Mouse (Mus musculus): ENCODE data around the gene Gemin8. TPM values are rescaled to one million over a fixed set of nuclear protein-coding genes. Genes with fewer than 3 reads are reported as not detected.

Gene Gemin8
- polyA plus RNA-seq, 1 experiment from 2014 or later, result 10.8 TPM

- no peaks in the 10 kb centered on the region for H3K9me3 ChIP-seq (replicated peaks)
Observed at GRCm38 (mm10) chrX:166183094-166183493, 12.8 kb downstream of the Gemin8 start.

DNA sequence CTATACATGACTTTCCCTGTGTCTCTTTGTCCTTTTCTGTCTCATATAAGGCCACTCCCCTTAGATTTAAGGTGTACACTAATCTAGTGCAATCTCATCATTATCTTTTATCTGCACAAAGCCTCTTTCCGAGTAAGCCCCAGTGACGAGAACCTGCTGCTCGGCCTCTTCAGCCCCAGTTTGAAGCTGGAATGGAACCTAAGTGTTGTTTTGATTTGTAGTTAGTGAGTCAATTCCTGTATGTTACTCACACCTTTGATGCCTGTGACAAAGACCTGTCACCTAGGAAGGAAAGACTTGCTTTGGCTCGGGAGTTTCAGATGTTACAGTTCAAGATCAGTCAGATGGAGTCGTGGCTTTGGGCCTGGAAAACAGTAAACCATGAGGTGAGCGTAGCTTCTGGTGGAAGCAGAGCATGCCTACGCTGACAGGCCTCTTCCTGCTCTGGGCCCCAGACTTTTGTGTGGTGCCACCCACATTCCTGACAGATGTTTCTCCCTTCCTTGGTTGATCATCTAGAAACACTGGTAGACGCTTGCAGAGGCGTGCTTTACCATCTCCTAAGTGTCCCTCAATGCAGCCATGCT, 15.2 kb downstream of the Gemin8 start:
- Histone ChIP-seq H3K9me3 (replicated peaks) (no peaks in the 10 kb centered on the region), H3K4me1 (no peaks in the 10 kb centered on the region), H3K9ac (no peak overlapping the region), H3K36me3 (no peaks in the 10 kb centered on the region), H3K4me3 (replicated peaks) (no peak overlapping the region), H3K4me2 (replicated peaks) (no peak overlapping the region), H3K27me3 (no peaks in the 10 kb centered on the region), H3K27ac (replicated peaks) (no peak overlapping the region)
- no peak for ATAC-seq (ENCODE audit: insufficient number of reproducible peaks, low FRiP score, low TSS enrichment, low read depth)
- 66% methylated on average over 9 of the region's 9 CpGs for WGBS

More at GRCm38 (mm10) chrX:166183094-166183493, 12.8 kb downstream of the Gemin8 start:
- Histone ChIP-seq H3K27me3 (no peaks in the 10 kb centered on the region), H3K4me2 (replicated peaks) (no peak overlapping the region), H3K4me3 (replicated peaks) (no peak overlapping the region), H3K27ac (replicated peaks) (no peak overlapping the region), H3K36me3 (no peaks in the 10 kb centered on the region), H3K9ac (no peak overlapping the region), H3K4me1 (no peaks in the 10 kb centered on the region)
- WGBS, result 78% methylated on average over 3 of the region's 3 CpGs
- ATAC-seq (ENCODE audit: insufficient number of reproducible peaks, low FRiP score, low TSS enrichment, low read depth), result no peak

- Histone ChIP-seq H3K27ac (replicated peaks) (no peak overlapping the region), H3K36me3 (no peaks in the 10 kb centered on the region), H3K4me2 (replicated peaks) (no peak overlapping the region), H3K4me1 (no peaks in the 10 kb centered on the region), H3K4me3 (replicated peaks) (no peak overlapping the region), H3K27me3 (no peaks in the 10 kb centered on the region), H3K9me3 (replicated peaks) (no peaks in the 10 kb centered on the region), H3K9ac (no peak overlapping the region)
- ATAC-seq (ENCODE audit: insufficient number of reproducible peaks, low FRiP score, low TSS enrichment, low read depth), result no peak
- 96% methylated on average over 1 of the region's 1 CpGs for WGBS
Observed at GRCm38 (mm10) chrX:166187803-166188202, 17.5 kb downstream of the Gemin8 start.

- H3K9ac ChIP-seq, result no peak overlapping the region
- no peaks in the 10 kb centered on the region for H3K27me3 ChIP-seq
- H3K9me3 ChIP-seq (replicated peaks), result no peaks in the 10 kb centered on the region
- H3K27ac ChIP-seq (replicated peaks), result no peak overlapping the region
- no peaks in the 10 kb centered on the region for H3K36me3 ChIP-seq
- H3K4me3 ChIP-seq (replicated peaks), result no peak overlapping the region
- no peak for ATAC-seq (ENCODE audit: insufficient number of reproducible peaks, low FRiP score, low TSS enrichment, low read depth)
- H3K4me1 ChIP-seq, result no peaks in the 10 kb centered on the region
- H3K4me2 ChIP-seq (replicated peaks), result no peak overlapping the region
Observed at GRCm38 (mm10) chrX:166196327-166196726, 26.1 kb downstream of the Gemin8 start.

DNA sequence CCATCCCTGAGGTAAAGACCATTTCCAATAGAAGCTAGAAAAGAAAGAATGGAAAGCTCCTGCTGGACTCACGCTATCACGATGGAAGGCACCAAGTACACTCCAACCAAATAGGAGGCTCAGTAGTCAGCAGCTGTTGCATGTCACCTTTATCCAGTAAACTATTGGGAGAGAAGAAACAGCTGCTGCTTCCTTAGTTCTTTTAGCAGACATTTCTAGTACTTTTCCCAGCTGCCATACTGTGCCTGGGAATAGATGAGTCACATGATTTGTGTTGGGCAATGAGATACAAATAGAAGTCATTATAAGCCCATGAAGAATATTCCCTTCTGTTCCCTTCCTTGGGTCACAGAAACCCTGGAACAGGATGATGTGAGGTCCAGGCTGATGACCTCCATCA, 28.0 kb downstream of the Gemin8 start:
- no peaks in the 10 kb centered on the region for H3K27me3 ChIP-seq
- no peaks in the 10 kb centered on the region for H3K4me1 ChIP-seq
- ATAC-seq (ENCODE audit: insufficient number of reproducible peaks, low FRiP score, low TSS enrichment, low read depth), result no peak
- no peaks in the 10 kb centered on the region for H3K9me3 ChIP-seq (replicated peaks)
- WGBS, result 90% methylated on average over 2 of the region's 2 CpGs
- no peaks in the 10 kb centered on the region for H3K36me3 ChIP-seq
- H3K4me2 ChIP-seq (replicated peaks), result no peak overlapping the region
- no peak overlapping the region for H3K9ac ChIP-seq
- no peak overlapping the region for H3K4me3 ChIP-seq (replicated peaks)
- no peak overlapping the region for H3K27ac ChIP-seq (replicated peaks)

GRCm38 (mm10) chrX:166199812-166200211, 29.6 kb downstream of the Gemin8 start:
- Histone ChIP-seq H3K4me2 (replicated peaks) (no peak overlapping the region), H3K27me3 (no peaks in the 10 kb centered on the region), H3K27ac (replicated peaks) (no peak overlapping the region), H3K9me3 (replicated peaks) (no peaks in the 10 kb centered on the region), H3K4me3 (replicated peaks) (no peak overlapping the region), H3K36me3 (no peaks in the 10 kb centered on the region), H3K4me1 (no peaks in the 10 kb centered on the region), H3K9ac (no peak overlapping the region)
- ATAC-seq (ENCODE audit: insufficient number of reproducible peaks, low FRiP score, low TSS enrichment, low read depth), result no peak

DNA sequence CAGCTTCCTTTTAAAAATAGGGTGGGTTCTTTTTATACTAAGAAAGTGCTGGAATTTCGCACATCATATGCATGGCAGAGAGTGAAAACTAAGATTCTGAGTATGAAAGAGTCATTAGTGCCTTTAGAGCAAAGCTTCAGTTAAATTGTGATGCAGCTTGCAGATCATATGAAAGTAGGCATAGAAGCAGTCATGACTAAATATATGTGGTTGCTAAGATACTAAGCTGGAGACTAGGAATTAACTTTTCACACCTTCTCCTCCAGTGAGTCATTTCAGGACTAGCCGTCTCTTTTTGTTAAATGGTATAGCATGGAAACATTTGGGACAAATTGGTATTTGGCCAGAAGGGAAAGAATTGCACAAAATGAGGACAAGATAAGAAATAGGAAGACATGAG, 44.3 kb downstream of the Gemin8 start:
- no peak for ATAC-seq (ENCODE audit: insufficient number of reproducible peaks, low FRiP score, low TSS enrichment, low read depth)
- H3K9me3 ChIP-seq (replicated peaks), result no peaks in the 10 kb centered on the region
- no peak overlapping the region for H3K27ac ChIP-seq (replicated peaks)
- H3K4me2 ChIP-seq (replicated peaks), result no peak overlapping the region
- no peaks in the 10 kb centered on the region for H3K4me1 ChIP-seq
- 83% methylated on average over 2 of the region's 2 CpGs for WGBS
- no peaks in the 10 kb centered on the region for H3K36me3 ChIP-seq
- H3K9ac ChIP-seq, result no peak overlapping the region
- no peak overlapping the region for H3K4me3 ChIP-seq (replicated peaks)
- H3K27me3 ChIP-seq, result peaks cover 13% of the 10 kb centered on the region; the same call in 1 of the 2 replicates

- no peak overlapping the region for H3K27ac ChIP-seq (replicated peaks)
- H3K4me3 ChIP-seq (replicated peaks), result no peak overlapping the region
- no peak overlapping the region for H3K9ac ChIP-seq
- ATAC-seq (ENCODE audit: insufficient number of reproducible peaks, low FRiP score, low TSS enrichment, low read depth), result no peak
- no peak overlapping the region for H3K4me2 ChIP-seq (replicated peaks)
- no peaks in the 10 kb centered on the region for H3K36me3 ChIP-seq
- no peaks in the 10 kb centered on the region for H3K9me3 ChIP-seq (replicated peaks)
- no peaks in the 10 kb centered on the region for H3K4me1 ChIP-seq
- WGBS, result 71% methylated on average over 6 of the region's 6 CpGs
- H3K27me3 ChIP-seq, result peaks cover 13% of the 10 kb centered on the region; the same call in 1 of the 2 replicates
Observed at GRCm38 (mm10) chrX:166216248-166216647, 46.0 kb downstream of the Gemin8 start.

- Histone ChIP-seq H3K4me1 (no peaks in the 10 kb centered on the region), H3K27me3 (peaks cover 13% of the 10 kb centered on the region; the same call in 1 of the 2 replicates), H3K9ac (no peak overlapping the region), H3K36me3 (no peaks in the 10 kb centered on the region), H3K27ac (replicated peaks) (no peak overlapping the region), H3K4me3 (replicated peaks) (no peak overlapping the region), H3K9me3 (replicated peaks) (no peaks in the 10 kb centered on the region), H3K4me2 (replicated peaks) (no peak overlapping the region)
- no peak for ATAC-seq (ENCODE audit: insufficient number of reproducible peaks, low FRiP score, low TSS enrichment, low read depth)
- 85% methylated on average over 8 of the region's 8 CpGs for WGBS
Observed at GRCm38 (mm10) chrX:166216720-166217119, 46.5 kb downstream of the Gemin8 start.

- Histone ChIP-seq H3K9ac (no peak overlapping the region), H3K36me3 (no peaks in the 10 kb centered on the region), H3K9me3 (replicated peaks) (no peaks in the 10 kb centered on the region), H3K4me1 (no peaks in the 10 kb centered on the region), H3K4me2 (replicated peaks) (no peak overlapping the region), H3K27ac (replicated peaks) (no peak overlapping the region), H3K4me3 (replicated peaks) (no peak overlapping the region), H3K27me3 (no peaks in the 10 kb centered on the region; the same call in 1 of the 2 replicates)
- no peak for ATAC-seq (ENCODE audit: insufficient number of reproducible peaks, low FRiP score, low TSS enrichment, low read depth)
- 61% methylated on average over 5 of the region's 5 CpGs for WGBS
Observed at GRCm38 (mm10) chrX:166219331-166219730, 49.1 kb downstream of the Gemin8 start.

DNA sequence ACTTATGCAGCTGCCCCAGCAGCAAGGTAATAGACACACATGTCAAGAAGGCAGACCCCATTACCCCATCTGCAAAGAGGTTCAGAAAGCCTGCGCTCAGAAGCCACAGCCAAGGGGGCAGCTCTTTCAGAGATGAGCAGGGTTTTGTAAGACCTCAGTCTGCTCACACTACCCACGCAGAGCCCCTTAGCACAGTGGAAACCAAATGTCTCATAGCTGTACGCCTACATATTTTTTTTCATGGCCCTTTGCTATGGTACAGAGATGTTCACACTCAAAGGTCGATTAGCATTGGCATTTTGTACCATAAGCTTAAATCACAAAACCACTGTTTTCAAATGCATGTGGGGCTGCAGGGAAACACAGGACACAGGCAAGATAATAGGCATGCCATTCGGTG, 56.6 kb downstream of the Gemin8 start:
- ATAC-seq (ENCODE audit: insufficient number of reproducible peaks, low FRiP score, low TSS enrichment, low read depth), result no peak
- WGBS, result 77% methylated on average over 5 of the region's 5 CpGs
- no peaks in the 10 kb centered on the region for H3K4me1 ChIP-seq
- no peak overlapping the region for H3K9ac ChIP-seq
- H3K27me3 ChIP-seq, result peaks cover 3% of the 10 kb centered on the region; the same call in 1 of the 2 replicates
- no peaks in the 10 kb centered on the region for H3K36me3 ChIP-seq
- no peak overlapping the region for H3K4me2 ChIP-seq (replicated peaks)
- H3K27ac ChIP-seq (replicated peaks), result no peak overlapping the region
- no peak overlapping the region for H3K4me3 ChIP-seq (replicated peaks)
- no peaks in the 10 kb centered on the region for H3K9me3 ChIP-seq (replicated peaks)

- ATAC-seq (ENCODE audit: insufficient number of reproducible peaks, low FRiP score, low TSS enrichment, low read depth), result no peak
- no peak overlapping the region for H3K4me3 ChIP-seq (replicated peaks)
- H3K27me3 ChIP-seq, result peaks cover 13% of the 10 kb centered on the region
- H3K9ac ChIP-seq, result no peak overlapping the region
- no peak overlapping the region for H3K4me2 ChIP-seq (replicated peaks)
- H3K4me1 ChIP-seq, result no peaks in the 10 kb centered on the region
- WGBS, result 71% methylated on average over 3 of the region's 3 CpGs
- no peaks in the 10 kb centered on the region for H3K9me3 ChIP-seq (replicated peaks)
- no peak overlapping the region for H3K27ac ChIP-seq (replicated peaks)
- no peaks in the 10 kb centered on the region for H3K36me3 ChIP-seq
Observed at GRCm38 (mm10) chrX:166229750-166230149, 59.5 kb downstream of the Gemin8 start.
